Mouse (Mus musculus): Measurements from ENCODE around the gene Pla2g4a. TPM values are rescaled to one million over a fixed set of nuclear protein-coding genes. Genes with fewer than 3 reads are reported as not detected.

Gene Pla2g4a
- polyA plus RNA-seq (2012; rRNA removed), result 1.8 and 2.9 TPM in 2 replicates

GRCm38 (mm10) chr1:149960734-149961424, at the start of gene Pla2g4a:
Gene Pla2g4a, minus strand, starts transcription at chr1:149961290.
- TF ChIP-seq POLR2A (IDR thresholded peaks at IDR 0.05; ENCODE audit: borderline replicate concordance, extremely low read depth, low read depth, low read length), result no peak
- no peak for TF ChIP-seq CTCF (IDR thresholded peaks at IDR 0.05; ENCODE audit: insufficient read depth, low read length)
- WGBS, result 9% methylated on average over 15 of the region's 15 CpGs
- peak; percentile 38 for DNase-seq
- peak within 1 kb of the TSS; percentile 95 for H3K4me3 ChIP-seq (replicated peaks; ENCODE audit: extremely low read depth, low read depth, low read length)
- H3K4me1 ChIP-seq (ENCODE audit: control insufficient read depth, insufficient read depth, low read length), result peaks cover 2% of the 10 kb centered on the region; the same call in 1 of the 2 replicates

- no peak overlapping the region for H3K4me3 ChIP-seq (replicated peaks; ENCODE audit: extremely low read depth, low read depth, low read length)
- DNase-seq, result no peak
- TF ChIP-seq POLR2A (IDR thresholded peaks at IDR 0.05; ENCODE audit: borderline replicate concordance, extremely low read depth, low read depth, low read length) (no peak), CTCF (IDR thresholded peaks at IDR 0.05; ENCODE audit: insufficient read depth, low read length) (no peak)
- 66% methylated on average over 4 of the region's 4 CpGs for WGBS
- no peaks in the 10 kb centered on the region for H3K4me1 ChIP-seq (ENCODE audit: control insufficient read depth, insufficient read depth, low read length)
These were observed 49.5 kb upstream of the Pla2g4a start for GRCm38 (mm10) chr1:150010629-150010979.

GRCm38 (mm10) chr1:150009968-150010628, 49.0 kb upstream of the Pla2g4a start:
- Histone ChIP-seq H3K4me3 (replicated peaks; ENCODE audit: extremely low read depth, low read depth, low read length) (no peak overlapping the region), H3K4me1 (ENCODE audit: control insufficient read depth, insufficient read depth, low read length) (no peaks in the 10 kb centered on the region)
- DNase-seq, result no peak
- TF ChIP-seq POLR2A (IDR thresholded peaks at IDR 0.05; ENCODE audit: borderline replicate concordance, extremely low read depth, low read depth, low read length) (no peak), CTCF (IDR thresholded peaks at IDR 0.05; ENCODE audit: insufficient read depth, low read length) (no peak)
- 90% methylated on average over 18 of the region's 18 CpGs for WGBS

GRCm38 (mm10) chr1:150009134-150009533, 48.0 kb upstream of the Pla2g4a start:
- H3K4me1 ChIP-seq (ENCODE audit: control insufficient read depth, insufficient read depth, low read length), result no peaks in the 10 kb centered on the region
- WGBS, result 91% methylated on average over 9 of the region's 9 CpGs
- no peak for DNase-seq
- TF ChIP-seq POLR2A (IDR thresholded peaks at IDR 0.05; ENCODE audit: borderline replicate concordance, extremely low read depth, low read depth, low read length) (no peak), CTCF (IDR thresholded peaks at IDR 0.05; ENCODE audit: insufficient read depth, low read length) (no peak)
- no peak overlapping the region for H3K4me3 ChIP-seq (replicated peaks; ENCODE audit: extremely low read depth, low read depth, low read length)

- WGBS, result 67% methylated on average over 1 of the region's 1 CpGs
These were observed 14.5 kb upstream of the Pla2g4a start for GRCm38 (mm10) chr1:149975626-149976025.

GRCm38 (mm10) chr1:149965826-149966225, 4.7 kb upstream of the Pla2g4a start:
- WGBS, result 41% methylated on average over 1 of the region's 1 CpGs
- no peaks in the 10 kb centered on the region; the same call in 1 of the 2 replicates for H3K4me1 ChIP-seq (ENCODE audit: control insufficient read depth, insufficient read depth, low read length)
- TF ChIP-seq CTCF (IDR thresholded peaks at IDR 0.05; ENCODE audit: insufficient read depth, low read length), result no peak
- TF ChIP-seq POLR2A (IDR thresholded peaks at IDR 0.05; ENCODE audit: borderline replicate concordance, extremely low read depth, low read depth, low read length), result no peak
- H3K4me3 ChIP-seq (replicated peaks; ENCODE audit: extremely low read depth, low read depth, low read length), result no peak overlapping the region
- DNase-seq, result no peak

More at GRCm38 (mm10) chr1:149975626-149976025, 14.5 kb upstream of the Pla2g4a start:
- TF ChIP-seq CTCF (IDR thresholded peaks at IDR 0.05; ENCODE audit: insufficient read depth, low read length), result no peak
- TF ChIP-seq POLR2A (IDR thresholded peaks at IDR 0.05; ENCODE audit: borderline replicate concordance, extremely low read depth, low read depth, low read length), result no peak
- DNase-seq, result no peak
- Histone ChIP-seq H3K4me3 (replicated peaks; ENCODE audit: extremely low read depth, low read depth, low read length) (no peak overlapping the region), H3K4me1 (ENCODE audit: control insufficient read depth, insufficient read depth, low read length) (no peaks in the 10 kb centered on the region)

- WGBS, result 57% methylated on average over 9 of the region's 9 CpGs
- Histone ChIP-seq H3K4me3 (replicated peaks; ENCODE audit: extremely low read depth, low read depth, low read length) (peak overlapping the region; percentile 56), H3K4me1 (ENCODE audit: control insufficient read depth, insufficient read depth, low read length) (peaks cover 2% of the 10 kb centered on the region; the same call in 1 of the 2 replicates)
- DNase-seq, result no peak
- TF ChIP-seq POLR2A (IDR thresholded peaks at IDR 0.05; ENCODE audit: borderline replicate concordance, extremely low read depth, low read depth, low read length) (no peak), CTCF (IDR thresholded peaks at IDR 0.05; ENCODE audit: insufficient read depth, low read length) (no peak)
These were observed 574 bp upstream of the Pla2g4a start for GRCm38 (mm10) chr1:149961425-149962303.

GRCm38 (mm10) chr1:149960251-149960650, 839 bp downstream of the Pla2g4a start:
- WGBS, result 89% methylated on average over 4 of the region's 4 CpGs

GRCm38 (mm10) chr1:149959069-149959468, 2.0 kb downstream of the Pla2g4a start:
- Histone ChIP-seq H3K4me3 (replicated peaks; ENCODE audit: extremely low read depth, low read depth, low read length) (no peak overlapping the region), H3K4me1 (ENCODE audit: control insufficient read depth, insufficient read depth, low read length) (peaks cover 2% of the 10 kb centered on the region; the same call in 1 of the 2 replicates)
- DNase-seq, result no peak
- WGBS, result 64% methylated on average over 1 of the region's 1 CpGs
- TF ChIP-seq CTCF (IDR thresholded peaks at IDR 0.05; ENCODE audit: insufficient read depth, low read length) (no peak), POLR2A (IDR thresholded peaks at IDR 0.05; ENCODE audit: borderline replicate concordance, extremely low read depth, low read depth, low read length) (no peak)

More at GRCm38 (mm10) chr1:149960251-149960650, 839 bp downstream of the Pla2g4a start:
- H3K4me1 ChIP-seq (ENCODE audit: control insufficient read depth, insufficient read depth, low read length), result peaks cover 2% of the 10 kb centered on the region; the same call in 1 of the 2 replicates
- TF ChIP-seq CTCF (IDR thresholded peaks at IDR 0.05; ENCODE audit: insufficient read depth, low read length) (no peak), POLR2A (IDR thresholded peaks at IDR 0.05; ENCODE audit: borderline replicate concordance, extremely low read depth, low read depth, low read length) (no peak)
- H3K4me3 ChIP-seq (replicated peaks; ENCODE audit: extremely low read depth, low read depth, low read length), result no peak overlapping the region
- DNase-seq, result no peak
